Mouse (Mus musculus): ENCODE measurements around the gene Aup1.

DNA sequence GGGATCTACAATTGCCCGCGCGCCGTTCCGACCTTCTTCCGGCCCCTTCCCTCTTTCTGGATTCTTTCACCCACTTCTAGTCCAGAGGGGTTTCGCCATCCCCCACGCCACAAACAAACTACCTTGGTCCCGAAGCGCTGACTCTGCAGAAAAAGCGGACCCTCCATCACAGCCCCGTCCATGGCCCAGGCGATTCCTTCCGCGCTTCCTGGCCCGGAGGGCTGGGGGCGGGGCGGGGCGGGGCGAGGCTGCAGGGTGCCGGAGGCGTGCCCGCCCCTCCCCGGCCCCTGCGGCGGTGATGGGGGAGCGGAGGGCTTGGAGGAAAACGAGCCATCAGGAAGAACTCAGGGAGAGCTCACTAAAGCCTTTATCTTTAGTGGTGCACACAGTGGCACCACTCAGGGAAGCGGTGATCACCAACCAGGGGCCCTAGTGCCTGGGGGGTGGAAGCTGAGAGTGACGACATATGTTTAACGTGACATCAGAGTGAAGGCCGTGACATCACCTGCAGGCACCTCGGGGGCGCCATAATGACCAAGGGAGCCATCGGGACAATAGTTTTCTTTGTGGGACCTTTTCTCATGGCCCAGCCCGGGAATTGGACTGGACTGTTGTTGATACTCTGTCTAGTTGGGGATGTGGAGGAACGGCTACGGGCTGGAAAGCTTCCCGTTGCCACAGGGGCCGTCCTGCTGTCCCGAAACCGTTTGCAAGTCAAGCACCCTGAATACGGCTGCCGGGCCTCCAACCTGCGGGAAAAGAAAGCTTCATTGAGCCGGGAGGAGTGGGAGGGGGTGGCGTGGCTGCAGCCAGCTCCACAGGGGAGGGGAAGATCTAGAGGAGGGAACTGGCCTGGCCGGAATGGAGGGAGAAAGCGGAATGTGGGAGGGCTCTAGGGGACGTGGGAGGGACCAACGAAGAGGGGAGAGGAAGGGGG lies 20.8 kb upstream of the Aup1 start, which contains the start of the genes Dok1 and Loxl3:
- TF ChIP-seq CTCF (IDR thresholded peaks at IDR 0.05; ENCODE audit: low read depth) (no peak), EP300 (IDR thresholded peaks at IDR 0.05; ENCODE audit: low read depth) (no peak)
